Mouse (Mus musculus) naive thymus-derived CD4-positive, alpha-beta T cell, adult 2 months (primary cell): ENCODE measurements around the gene ccdc198.
"Not testable (repeated sequence)": the region's sequence is repeated elsewhere in the genome, so short reads cannot be mapped to it uniquely, and the experiment has no call there.

ENCODE experiments used
- DNase-seq: peaks from one replicate; pipeline ENCODE4 v3.0.0-alpha.2; 2011; ENCODE audit warnings: low read depth

ccdc198 gene

GRCm38 (mm10) chr14:49245126-49245714 lies at the start of gene ccdc198:
ccdc198 (minus strand) TSS chr14:49245474.
- DNase-seq: no peak

- DNase-seq: no peak
Observed at GRCm38 (mm10) chr14:49293802-49294449, 48.7 kb upstream of the ccdc198 start.

DNA sequence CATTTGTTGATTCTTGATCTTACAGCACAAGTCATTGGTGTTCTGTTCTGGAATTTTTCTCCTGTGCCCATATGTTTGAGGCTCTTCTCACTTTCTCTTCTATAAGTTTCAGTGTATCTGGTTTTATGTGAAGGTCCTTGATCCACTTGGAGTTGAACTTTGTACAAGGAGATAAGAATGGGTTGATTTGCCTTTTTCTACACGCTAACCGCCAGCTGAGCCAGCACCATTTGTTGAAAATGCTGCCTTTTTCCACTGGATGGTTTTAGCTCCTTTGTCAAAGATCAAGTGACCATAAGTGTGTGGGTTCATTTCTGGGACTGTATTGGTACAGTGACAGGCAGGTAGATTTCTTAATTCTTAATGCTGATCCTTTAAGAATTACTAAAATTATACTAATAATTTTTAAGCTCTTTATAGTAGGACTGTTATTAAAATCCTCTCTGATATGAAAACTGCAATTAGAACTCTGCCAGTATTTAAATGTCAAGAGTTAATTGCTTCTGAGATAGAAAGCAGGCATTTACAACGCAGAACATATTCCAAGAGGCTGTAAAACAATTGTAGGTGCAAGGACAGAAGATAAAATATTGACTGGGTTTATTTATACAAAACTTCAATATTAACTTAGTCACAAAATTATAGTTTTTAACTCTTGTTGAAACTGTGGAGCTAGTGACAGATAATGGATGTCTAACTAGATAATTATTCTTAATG lies 44.9 kb upstream of the ccdc198 start:
- no peak for DNase-seq

- no peak for DNase-seq
Observed at GRCm38 (mm10) chr14:49283784-49284655, 38.7 kb upstream of the ccdc198 start.

DNA sequence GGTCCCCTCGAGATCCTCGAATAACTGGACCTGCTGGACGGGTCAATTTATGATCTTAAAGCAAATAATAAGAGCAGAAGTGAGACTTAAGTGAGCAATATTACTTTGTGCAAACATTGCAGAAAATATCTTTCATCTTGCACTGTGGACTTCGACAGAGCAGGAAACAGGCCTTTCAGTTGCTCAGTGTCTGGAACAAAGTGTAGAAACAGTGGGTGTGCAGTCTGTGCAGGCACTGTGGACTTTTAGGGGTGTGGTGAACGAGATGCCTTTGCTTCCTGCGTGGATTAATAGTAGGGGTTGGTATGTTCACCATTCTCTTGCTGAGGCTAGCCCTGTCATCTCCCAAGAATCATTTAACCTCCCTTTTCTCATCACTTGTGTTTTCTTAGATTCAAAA lies 33.6 kb upstream of the ccdc198 start:
- no peak for DNase-seq

- DNase-seq: not testable (repeated sequence)
Observed at GRCm38 (mm10) chr14:49278479-49278878, 33.2 kb upstream of the ccdc198 start.

DNA sequence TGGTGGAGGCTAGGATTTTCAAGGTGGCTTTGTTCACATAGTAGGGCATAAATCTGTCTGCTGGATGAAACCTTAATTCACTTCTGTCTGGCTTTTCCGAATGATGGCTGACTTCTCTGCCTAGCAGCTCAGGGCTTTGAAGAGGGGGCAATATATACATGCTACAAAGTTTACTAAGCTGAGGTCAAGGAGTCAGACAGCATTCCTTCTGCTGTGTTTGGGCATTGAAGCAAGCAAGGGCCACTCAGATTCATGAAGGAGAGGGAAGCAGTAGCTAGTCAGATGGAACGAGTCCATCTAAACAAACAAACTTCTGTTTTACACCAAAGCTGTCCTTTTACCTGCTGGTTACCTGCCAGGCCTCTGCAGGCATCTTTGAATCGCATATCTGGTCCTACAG lies 32.4 kb upstream of the ccdc198 start:
- no peak for DNase-seq

DNA sequence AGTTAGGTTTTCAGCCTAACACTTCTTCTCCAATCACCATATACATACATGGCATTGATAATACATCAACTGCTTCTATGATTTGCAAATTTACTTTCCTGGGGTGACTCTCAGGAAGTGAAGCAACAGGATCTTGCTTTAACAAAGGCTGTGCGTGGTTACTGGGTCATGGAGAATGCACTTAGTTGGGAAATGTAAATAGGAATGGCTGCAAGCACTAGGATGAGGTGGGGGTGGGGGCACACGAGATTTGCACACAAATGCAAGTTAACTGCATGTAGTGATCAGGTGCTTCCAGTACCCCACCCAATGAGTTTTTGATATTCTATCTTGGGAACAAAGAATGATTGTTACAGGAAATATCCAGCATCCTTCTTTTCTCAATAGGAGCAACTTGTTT lies 30.1 kb upstream of the ccdc198 start:
- DNase-seq: no peak

DNA sequence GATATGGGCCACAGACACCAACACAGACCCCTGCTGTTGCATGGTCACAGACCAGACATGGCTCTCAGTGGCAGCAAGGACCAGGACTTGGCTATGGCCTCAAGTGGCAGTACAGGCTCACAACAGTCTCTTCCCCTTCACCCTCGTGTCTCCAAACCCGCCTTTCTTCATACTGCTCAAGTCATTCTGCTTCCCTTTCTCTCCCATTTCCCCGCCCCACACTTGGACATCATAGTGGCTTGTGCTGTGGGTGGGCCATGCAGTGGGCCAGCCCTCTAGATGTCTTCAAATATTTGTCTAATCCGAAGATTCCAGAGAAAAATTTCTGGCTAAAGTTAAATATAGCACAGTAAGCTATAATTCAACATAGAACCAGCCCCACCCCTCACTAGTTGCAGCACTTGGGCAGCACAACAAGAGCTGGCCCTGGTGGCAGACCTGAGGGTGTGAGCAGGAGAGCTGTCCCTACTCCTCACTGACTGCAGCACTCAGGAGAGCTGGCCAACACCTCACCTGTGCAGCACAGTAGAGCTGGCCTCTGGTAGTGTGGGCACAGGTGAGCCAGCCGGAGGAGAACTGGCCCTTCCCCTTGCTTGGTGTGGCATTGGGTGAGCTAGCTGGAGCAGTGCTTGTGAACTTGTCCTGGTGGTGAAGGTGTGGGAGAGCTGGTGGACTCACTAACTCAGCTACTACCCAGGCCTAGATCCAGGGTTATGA lies 20.2 kb upstream of the ccdc198 start:
- no peak for DNase-seq

DNA sequence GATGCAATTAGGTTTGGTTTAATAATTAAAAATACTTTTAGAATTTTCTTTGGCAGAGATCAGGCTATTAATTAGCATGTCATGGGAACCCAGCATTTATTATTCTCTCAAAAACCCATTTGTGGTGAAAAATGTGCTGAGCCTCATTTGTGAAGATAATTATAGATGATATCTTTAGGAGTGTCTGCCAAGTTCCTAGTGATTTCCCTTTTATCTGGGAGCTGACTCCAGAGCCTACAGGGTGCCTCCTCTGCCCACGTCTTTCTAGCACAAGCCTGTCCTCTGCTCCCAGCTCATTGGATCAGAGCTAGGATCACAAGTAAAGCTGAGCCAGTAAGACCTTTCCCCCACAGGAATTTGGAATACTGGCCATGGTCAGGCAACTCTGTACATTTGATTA lies 3.8 kb downstream of the ccdc198 start:
- DNase-seq: no peak

GRCm38 (mm10) chr14:49238206-49238605 lies 7.1 kb downstream of the ccdc198 start:
- peak; percentile 45 for DNase-seq

DNA sequence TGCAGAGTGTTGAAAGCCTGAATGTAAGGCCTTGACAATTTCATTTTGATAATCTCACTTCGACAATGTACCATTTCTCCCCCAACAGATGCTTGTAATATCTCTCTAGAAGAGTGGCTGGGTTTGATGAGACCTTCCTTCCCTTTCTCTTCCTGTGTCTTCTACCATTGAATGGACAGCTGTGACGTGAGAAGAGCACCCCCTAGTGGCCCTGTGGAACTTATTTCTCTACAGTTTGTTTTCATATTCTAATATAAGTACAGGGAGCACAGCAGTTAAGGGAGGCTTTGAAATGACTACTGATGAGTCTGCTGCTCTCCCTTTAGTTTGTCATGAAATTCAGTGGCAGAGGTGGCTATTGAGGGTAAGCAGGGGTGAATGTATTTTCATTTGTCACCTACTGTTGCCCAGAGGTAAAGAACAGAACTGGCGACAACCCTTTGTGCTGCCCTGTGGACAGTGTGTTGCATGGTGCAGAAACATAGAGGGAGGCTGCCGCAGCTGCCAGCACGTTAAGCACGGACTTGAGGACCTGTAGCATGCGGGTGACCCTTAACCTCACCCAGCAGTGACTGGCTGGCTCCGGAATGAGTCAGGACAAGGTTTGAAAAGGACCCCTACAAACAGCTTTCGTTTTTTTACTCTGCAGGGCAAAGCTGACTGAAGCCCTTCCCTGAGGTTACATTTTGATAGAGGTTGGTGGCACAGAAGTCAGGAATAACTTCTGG lies 10.3 kb downstream of the ccdc198 start:
- peak; percentile 91 for DNase-seq

GRCm38 (mm10) chr14:49231845-49232244 lies 13.4 kb downstream of the ccdc198 start:
- DNase-seq: no peak

GRCm38 (mm10) chr14:49226986-49227385 lies 18.3 kb downstream of the ccdc198 start:
- DNase-seq: no peak

DNA sequence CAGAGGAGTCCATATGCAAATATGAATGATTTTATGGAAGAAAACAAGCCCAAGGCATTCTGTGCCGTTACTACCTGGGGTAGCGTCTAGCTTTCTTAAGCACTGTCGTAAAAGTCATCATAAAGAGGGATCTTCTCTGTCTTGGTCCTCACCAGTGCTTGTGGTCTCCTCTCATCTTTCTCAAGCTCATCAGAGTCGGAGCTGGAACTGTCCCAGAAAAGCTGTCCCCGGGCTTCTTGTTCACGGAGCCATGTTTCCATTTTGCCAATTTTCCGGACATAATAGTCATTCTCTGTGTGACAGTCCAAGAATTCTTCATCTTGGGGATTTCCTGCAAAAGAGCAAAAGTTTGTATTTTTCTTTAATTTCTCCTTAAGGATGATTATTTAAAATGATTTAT lies 18.8 kb downstream of the ccdc198 start:
- DNase-seq: no peak

GRCm38 (mm10) chr14:49221771-49222170 lies 23.5 kb downstream of the ccdc198 start:
- peak; percentile 86 for DNase-seq

- DNase-seq: peak; percentile 54
Observed at GRCm38 (mm10) chr14:49219466-49220022, 25.7 kb downstream of the ccdc198 start.

- DNase-seq: no peak
Observed at GRCm38 (mm10) chr14:49218677-49219076, 26.6 kb downstream of the ccdc198 start.

DNA sequence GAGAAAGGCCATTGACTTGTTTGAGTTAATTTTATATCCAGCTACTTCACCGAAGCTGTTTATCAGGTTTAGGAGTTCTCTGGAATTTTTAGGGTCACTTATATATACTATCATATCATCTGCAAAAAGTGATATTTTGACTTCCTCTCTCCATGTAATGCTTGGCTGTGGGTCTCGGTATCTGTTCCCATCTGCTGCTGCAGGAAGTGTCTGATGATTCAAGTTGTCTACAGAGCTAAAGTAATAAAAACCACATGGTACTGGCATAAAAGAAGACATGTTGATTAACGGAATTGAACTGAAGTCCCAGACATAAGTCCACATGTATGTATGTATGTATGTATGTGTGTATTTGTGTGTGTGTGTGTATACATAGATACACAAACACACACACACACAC lies 35.1 kb downstream of the ccdc198 start:
- not testable (repeated sequence) for DNase-seq

DNA sequence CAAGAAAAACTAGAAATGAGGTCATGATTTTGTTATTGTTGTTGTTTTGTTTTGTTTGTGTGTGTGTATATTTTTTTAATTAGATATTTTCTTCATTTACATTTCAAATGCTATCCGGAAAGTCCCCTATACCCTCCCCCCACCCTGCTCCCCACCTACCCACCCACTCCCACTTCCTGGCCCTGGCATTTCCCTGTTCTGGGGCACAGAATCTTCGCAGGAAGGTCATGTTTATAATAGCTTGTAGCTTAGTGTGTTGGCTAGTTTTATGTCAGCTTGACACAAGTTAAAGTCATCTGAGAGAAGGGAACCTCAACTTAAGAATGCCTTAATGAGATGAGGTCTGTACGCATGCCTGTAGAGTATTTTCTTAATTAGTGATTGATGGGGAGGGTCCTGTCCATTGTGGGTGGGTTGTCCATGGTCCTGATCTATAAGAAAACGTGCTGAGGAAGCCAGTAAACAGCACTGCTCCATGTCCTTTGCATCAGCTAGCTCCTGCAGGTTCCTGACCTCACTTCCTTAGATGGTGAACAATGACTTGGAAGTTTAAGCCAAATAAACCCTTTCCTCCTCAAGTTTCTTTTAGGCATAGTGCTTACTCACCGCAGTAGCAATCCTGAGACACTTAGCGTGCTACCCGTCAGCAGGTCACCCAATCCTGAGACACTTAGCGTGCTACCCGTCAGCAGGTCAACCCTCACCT lies 44.0 kb downstream of the ccdc198 start:
- DNase-seq: no peak
